Mouse (Mus musculus): Measurements from ENCODE around the gene Capn13.
"Not testable (repeated sequence)": the region's sequence is repeated elsewhere in the genome, so short reads cannot be mapped to it uniquely, and the experiment has no call there.

Capn13 gene

DNA sequence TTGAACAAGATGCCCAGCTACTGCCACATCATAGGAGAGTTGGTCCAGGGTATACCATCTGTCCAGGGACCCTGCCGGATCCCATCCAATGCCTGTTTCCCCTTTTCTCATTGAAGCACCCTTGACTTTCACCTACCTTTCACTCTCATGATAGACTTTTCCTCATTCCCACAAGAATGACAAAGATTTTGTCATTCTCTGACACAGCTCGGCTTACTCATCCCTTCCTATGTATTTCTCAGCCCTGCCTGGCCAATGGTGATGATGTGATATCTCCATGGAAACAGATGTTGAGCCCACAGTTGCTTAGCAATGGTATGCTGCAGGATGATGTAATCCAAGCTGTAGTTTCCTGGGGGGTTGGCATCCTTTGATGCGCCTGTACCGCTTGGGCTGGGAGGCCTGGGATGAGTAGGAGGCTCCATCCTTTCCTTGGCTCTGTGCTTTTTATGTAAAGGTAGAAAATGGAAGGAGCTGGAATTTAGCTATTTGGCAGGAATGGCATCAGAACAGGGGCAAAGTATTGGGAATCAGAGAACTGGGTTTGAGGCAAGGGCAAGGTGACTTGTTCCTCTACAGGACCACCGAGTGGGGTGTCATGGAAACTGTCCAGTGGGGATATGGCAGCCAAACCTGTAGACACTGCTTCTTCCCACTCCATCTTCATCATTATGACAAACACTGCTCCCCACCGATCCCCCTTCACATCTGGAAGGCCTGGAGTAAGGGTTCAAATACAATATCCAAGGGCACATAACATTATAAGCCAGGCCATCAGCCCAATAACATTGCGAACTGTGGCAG lies 128.7 kb downstream of the Capn13 start:
- no peak for DNase-seq

DNA sequence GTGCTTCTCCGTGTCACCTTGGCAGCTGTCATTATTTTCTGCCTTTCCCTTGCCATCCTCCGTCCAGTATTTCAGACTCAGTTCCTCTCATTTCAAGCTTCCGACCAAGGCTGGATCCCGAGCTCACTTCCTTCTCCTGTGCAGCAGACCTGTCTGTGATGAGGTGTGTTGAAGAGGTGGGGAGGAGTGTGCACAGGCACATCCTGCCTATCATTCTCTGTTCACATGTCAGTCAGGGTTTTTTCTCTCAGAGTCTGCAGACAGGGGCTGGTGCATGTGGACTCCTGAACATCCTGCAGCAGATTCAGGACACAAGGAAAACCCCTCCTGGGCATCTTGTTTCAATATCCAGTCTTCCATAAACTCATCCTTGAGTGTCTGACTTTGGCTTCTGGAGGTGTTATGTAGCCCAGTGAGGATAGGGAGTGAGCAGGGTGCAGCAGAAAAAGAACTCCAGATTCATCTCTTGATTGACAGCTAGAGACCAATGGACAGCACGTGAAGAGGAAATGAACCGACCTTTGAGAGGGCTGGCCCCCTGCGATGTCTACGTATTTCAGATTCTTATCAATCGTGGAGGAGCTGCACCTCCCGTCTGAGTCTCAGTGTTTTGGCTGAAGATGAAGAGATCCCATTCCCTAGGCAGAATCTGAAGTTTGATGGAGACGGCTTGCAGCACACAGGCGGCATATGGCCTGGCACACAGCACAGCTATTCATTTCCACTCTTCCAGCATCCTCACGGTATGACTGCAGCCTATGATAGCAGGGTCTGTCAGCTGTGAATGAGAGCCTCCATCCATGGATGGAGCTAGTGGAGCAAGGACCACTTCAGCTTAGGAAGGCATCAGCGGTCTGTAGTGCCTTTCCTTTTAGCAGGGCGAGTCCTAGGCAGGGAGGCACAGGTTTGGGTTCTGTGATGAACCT lies 129.5 kb downstream of the Capn13 start:
- DNase-seq = no peak

GRCm38 (mm10) chr17:73263077-73263501 lies 137.6 kb downstream of the Capn13 start:
- DNase-seq = peak; percentile 46 to 51

GRCm38 (mm10) chr17:73262558-73262957 lies 138.1 kb downstream of the Capn13 start:
- DNase-seq = no peak

DNA sequence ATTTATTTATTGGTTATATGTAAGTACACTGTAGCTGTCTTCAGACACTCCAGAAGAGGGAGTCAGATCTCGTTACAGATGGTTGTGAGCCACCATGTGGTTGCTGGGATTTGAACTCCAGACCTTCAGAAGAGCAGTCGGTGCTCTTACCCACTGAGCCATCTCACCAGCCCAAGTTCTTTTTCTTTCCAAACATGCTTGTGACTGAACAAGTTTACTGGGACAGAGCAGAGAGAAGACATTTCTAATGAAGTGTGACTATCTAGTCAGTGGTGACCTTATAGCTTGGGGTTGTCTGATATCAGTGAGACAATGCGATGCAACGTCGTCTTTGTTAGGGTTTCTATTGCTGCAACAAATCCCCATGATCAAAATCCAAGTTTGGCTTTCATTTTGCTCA lies 141.4 kb downstream of the Capn13 start:
- not testable (repeated sequence) for DNase-seq

DNA sequence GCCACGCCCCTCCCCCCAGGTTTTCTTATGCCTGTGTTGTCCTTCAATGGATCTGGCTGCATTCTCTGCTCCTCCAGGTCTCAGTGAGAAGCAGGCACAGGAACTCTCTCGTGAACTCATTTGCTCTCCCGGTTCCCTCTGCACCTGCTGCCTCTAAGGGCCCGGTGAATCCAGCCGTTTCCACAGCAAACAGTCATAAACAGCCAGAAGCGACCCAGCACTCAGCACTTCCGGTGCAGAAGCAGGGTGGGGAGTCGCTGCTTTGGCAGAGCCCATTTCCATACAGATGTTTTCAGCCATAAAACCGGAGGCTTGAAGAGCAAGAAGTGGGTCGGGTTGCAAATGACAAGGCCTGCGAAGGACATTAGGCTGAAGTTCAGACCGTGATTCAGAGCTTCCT lies 142.0 kb downstream of the Capn13 start:
- no peak for DNase-seq

Data from spleen, adult 18-20 months (tissue).